Mouse (Mus musculus) liver, postnatal 0 days (tissue): ENCODE measurements around the gene Ang2. TPM values are rescaled to one million over a fixed set of nuclear protein-coding genes. Genes with fewer than 3 reads are reported as not detected.

Source experiments
- ATAC-seq: fragments of 200-750 bp; cut with Nextera tagmentation; 2 replicates; pipeline ENCODE4 v1.8.0; 2017; ENCODE audit warnings: mild to moderate bottlenecking, moderate library complexity
- DNase-seq: peaks from one replicate; pipeline ENCODE4 v3.0.0-alpha.2; 2016
- H3K27ac ChIP-seq: fragments of 300-500 bp; sonication (generic); 2 replicates; pipeline ENCODE4 v1.5.1; 2014; ENCODE audit warnings: antibody characterized with exemption, moderate library complexity, mild to moderate bottlenecking, low read depth
- H3K27me3 ChIP-seq: fragments of 300-500 bp; sonication (generic); 2 replicates; pipeline ENCODE4 v1.6.1; 2014; ENCODE audit warnings: low read length, control low read depth, mixed read lengths; ENCODE audit not compliant: insufficient read depth
- H3K36me3 ChIP-seq: fragments of 300-500 bp; sonication (generic); replicated peaks from 2 replicates; pipeline ENCODE4 v1.6.1; 2014; ENCODE audit warnings: mild to moderate bottlenecking, control low read depth, low read length, moderate library complexity, mixed read lengths; ENCODE audit not compliant: insufficient read depth
- H3K4me1 ChIP-seq: fragments of 300-500 bp; sonication (generic); 2 replicates; pipeline ENCODE4 v1.6.1; 2014; ENCODE audit warnings: antibody characterized with exemption, mild to moderate bottlenecking, control low read depth; ENCODE audit not compliant: insufficient read depth
- H3K4me2 ChIP-seq: fragments of 300-500 bp; sonication (generic); 2 replicates; pipeline ENCODE4 v1.6.1; 2014; ENCODE audit warnings: low read depth, mild to moderate bottlenecking, low read length, moderate library complexity, mixed read lengths
- H3K4me3 ChIP-seq: fragments of 300-500 bp; sonication (generic); 2 replicates; pipeline ENCODE4 v1.5.1; 2014; ENCODE audit warnings: low read depth, low read length
- H3K9ac ChIP-seq: fragments of 300-500 bp; sonication (generic); replicated peaks from 2 replicates; pipeline ENCODE4 v1.6.1; 2014; ENCODE audit warnings: mild to moderate bottlenecking, moderate library complexity
- H3K9me3 ChIP-seq: fragments of 300-500 bp; sonication (generic); 2 replicates; pipeline ENCODE4 v1.6.1; 2016; ENCODE audit warnings: mild to moderate bottlenecking, control low read depth, low read length, mixed read lengths
- CTCF ChIP-seq: sonication (generic); IDR thresholded peaks from 2 replicates; pipeline ENCODE4 v1.5.1; 2016; ENCODE audit warnings: antibody characterized with exemption, low read depth
- EP300 ChIP-seq: IDR thresholded peaks from 2 replicates; pipeline ENCODE4 v1.6.1; 2016; ENCODE audit warnings: antibody characterized with exemption, low read depth, mild to moderate bottlenecking
- WGBS: fragments of 180-500 bp; shearing (Covaris S2); extraction: QIAGEN DNeasy Blood & Tissue Kit; methylation state at CpG from one replicate; pipeline ENCODE4 v1.1.7; 2014; ENCODE audit not compliant: insufficient replicate concordance; 5-methylcytosine and 5-hydroxymethylcytosine counted together
- polyA plus RNA-seq: library from polyadenylated mRNA; unstranded; fragments of >200 nt; fragmentation: Nextera tagmentation; extraction: Ambion mirVana; gene quantifications from 2 replicates; pipeline ENCODE4 v1.2.1, GENCODE M21; 2015

The Ang2 gene
- polyA plus RNA-seq, 1 experiment from 2014 or later, result not detected

- DNase-seq, result no peak
- Histone ChIP-seq H3K9ac (no peak overlapping the region), H3K36me3 (no peaks in the 10 kb centered on the region), H3K27ac (no peak overlapping the region), H3K9me3 (no peaks in the 10 kb centered on the region), H3K4me2 (no peak overlapping the region), H3K4me3 (no peak overlapping the region), H3K27me3 (no peaks in the 10 kb centered on the region), H3K4me1 (peaks cover 43% of the 10 kb centered on the region)
- 84% methylated on average over 6 of the region's 6 CpGs for WGBS
- no peak for ATAC-seq
- TF ChIP-seq CTCF (no peak), EP300 (no peak)
Measured at GRCm38 (mm10) chr14:51145521-51145920, 53.4 kb downstream of the Ang2 start.

Other genes with a start within 250 kb of the Ang2 start
- gene Pnp2, start 243.2 kb downstream of the Ang2 start, polyA plus RNA-seq, result 7.1 and 7.3 TPM in 2 replicates
- not detected in 2 replicates for gene Rnase10, start 191.4 kb downstream of the Ang2 start, polyA plus RNA-seq
- gene Rnase9, start 157.3 kb downstream of the Ang2 start, polyA plus RNA-seq, result not detected in 2 replicates
- not detected in 2 replicates for gene Rnase11, start 149.0 kb downstream of the Ang2 start, polyA plus RNA-seq
- 1.3 and 1.6 TPM in 2 replicates for gene Rnase12, start 141.5 kb downstream of the Ang2 start, polyA plus RNA-seq
- not detected in 2 replicates for gene Olfr750, start 124.7 kb downstream of the Ang2 start, polyA plus RNA-seq
- 221 and 337 TPM in 2 replicates for gene Rnase4, start 108.1 kb downstream of the Ang2 start, polyA plus RNA-seq
- 85.3 and 131 TPM in 2 replicates for gene Ang, start 108.0 kb downstream of the Ang2 start, polyA plus RNA-seq
- gene Eddm3b, start 84.7 kb downstream of the Ang2 start, polyA plus RNA-seq, result 0.07 TPM in 2 replicates
- gene Rnase6, start 75.2 kb downstream of the Ang2 start, polyA plus RNA-seq, result 6.3 and 7.5 TPM in 2 replicates
- gene Rnase1, start 52.4 kb downstream of the Ang2 start, polyA plus RNA-seq, result 0.11 and 2.1 TPM in 2 replicates
- gene Rnase2b, start 36.9 kb downstream of the Ang2 start, polyA plus RNA-seq, result not detected in 2 replicates
- not detected in 2 replicates for gene Ear14, start 4.2 kb upstream of the Ang2 start, polyA plus RNA-seq
- not detected in 2 replicates for gene Rnase2a, start 57.0 kb upstream of the Ang2 start, polyA plus RNA-seq
- not detected in 2 replicates for gene Gm7247, start 162.6 kb upstream of the Ang2 start, polyA plus RNA-seq
- not detected in 2 replicates for gene Vmn2r88, start 211.7 kb upstream of the Ang2 start, polyA plus RNA-seq